Mouse (Mus musculus) limb, embryonic 11.5 days (tissue): ENCODE measurements at regions not wholly inside any gene's neighbourhood (a gene's known extent, or its start where the extent isn't known, plus 50 kb on each side); places are given as distances from the start of the nearest gene placed in this dataset.
A peak's percentile ranks its signal among the peaks of the same experiment; 100 is the strongest.

Experiments
- ATAC-seq: fragments of 200-750 bp; cut with Nextera tagmentation; 2 replicates; pipeline ENCODE4 v1.8.0; 2017; ENCODE audit warnings: low read depth; ENCODE audit not compliant: insufficient number of reproducible peaks, low FRiP score, low TSS enrichment
- DNase-seq: peaks from one replicate; pipeline ENCODE4 v3.0.0-alpha.2; 2015; ENCODE audit warnings: low spot score
- H3K27ac ChIP-seq: fragments of 300-500 bp; sonication (generic); replicated peaks from 2 replicates; pipeline ENCODE4 v1.5.1; 2014; ENCODE audit warnings: low read depth, mild to moderate bottlenecking, low read length
- H3K27me3 ChIP-seq: fragments of 300-500 bp; sonication (generic); 2 replicates; pipeline ENCODE4 v1.6.1; 2014; ENCODE audit warnings: mild to moderate bottlenecking, low read length, mixed read lengths; ENCODE audit not compliant: control insufficient read depth, insufficient read depth
- H3K36me3 ChIP-seq: fragments of 300-500 bp; sonication (generic); 2 replicates; pipeline ENCODE4 v1.6.1; 2014; ENCODE audit warnings: mild to moderate bottlenecking, low read length, moderate library complexity, mixed read lengths; ENCODE audit not compliant: control insufficient read depth, insufficient read depth
- H3K4me1 ChIP-seq: fragments of 300-500 bp; sonication (generic); 2 replicates; pipeline ENCODE4 v1.6.1; 2014; ENCODE audit warnings: low read length, mixed read lengths; ENCODE audit not compliant: control insufficient read depth, insufficient read depth
- H3K4me2 ChIP-seq: fragments of 300-500 bp; sonication (generic); 2 replicates; pipeline ENCODE4 v1.6.1; 2014; ENCODE audit warnings: low read depth, mild to moderate bottlenecking, moderate library complexity; ENCODE audit not compliant: severe bottlenecking
- H3K4me3 ChIP-seq: fragments of 300-500 bp; sonication (generic); 2 replicates; pipeline ENCODE4 v1.5.1; 2014; ENCODE audit warnings: low read depth, low read length
- H3K9ac ChIP-seq: fragments of 300-500 bp; sonication (generic); 2 replicates; pipeline ENCODE4 v1.6.1; 2014; ENCODE audit warnings: mild to moderate bottlenecking, low read length
- H3K9me3 ChIP-seq: fragments of 300-500 bp; sonication (generic); 2 replicates; pipeline ENCODE4 v1.6.1; 2016; ENCODE audit warnings: low read length; ENCODE audit not compliant: control insufficient read depth
- WGBS: fragments of 180-500 bp; shearing (Covaris S2); extraction: QIAGEN DNeasy Blood & Tissue Kit; methylation state at CpG from one replicate; pipeline ENCODE4 v1.1.7; 2014; 5-methylcytosine and 5-hydroxymethylcytosine counted together

DNA sequence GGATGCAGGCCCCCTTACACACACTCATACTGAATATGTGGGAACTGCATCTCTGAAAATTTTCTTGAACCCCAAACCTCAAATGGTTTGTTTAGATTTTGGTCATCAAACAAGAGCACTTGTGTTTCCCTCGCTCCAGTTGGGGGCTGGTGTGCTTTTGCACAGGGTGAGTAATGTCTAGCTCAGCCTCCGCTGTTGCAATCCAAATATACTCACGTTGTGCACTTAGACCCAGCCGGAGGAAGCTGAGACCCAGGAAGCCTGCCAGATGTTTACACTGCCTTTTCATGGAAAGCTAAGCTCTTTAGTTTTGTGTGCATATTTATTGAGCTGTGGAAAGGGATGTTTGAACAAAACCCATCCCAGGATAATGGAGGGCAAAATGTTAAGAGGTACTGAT lies 148.9 kb upstream of the Gm12728 start:
- Histone ChIP-seq H3K4me3 (no peak overlapping the region), H3K4me2 (no peak overlapping the region), H3K9me3 (no peaks in the 10 kb centered on the region), H3K27me3 (no peaks in the 10 kb centered on the region), H3K9ac (no peak overlapping the region), H3K4me1 (no peaks in the 10 kb centered on the region), H3K36me3 (no peaks in the 10 kb centered on the region), H3K27ac (no peak overlapping the region)
- WGBS, result 62% methylated on average over 4 of the region's 4 CpGs
- ATAC-seq (no peak), DNase-seq (no peak)

GRCm38 (mm10) chr4:105641582-105641981 lies 148.1 kb upstream of the Gm12728 start:
- 92% methylated on average over 4 of the region's 4 CpGs for WGBS

DNA sequence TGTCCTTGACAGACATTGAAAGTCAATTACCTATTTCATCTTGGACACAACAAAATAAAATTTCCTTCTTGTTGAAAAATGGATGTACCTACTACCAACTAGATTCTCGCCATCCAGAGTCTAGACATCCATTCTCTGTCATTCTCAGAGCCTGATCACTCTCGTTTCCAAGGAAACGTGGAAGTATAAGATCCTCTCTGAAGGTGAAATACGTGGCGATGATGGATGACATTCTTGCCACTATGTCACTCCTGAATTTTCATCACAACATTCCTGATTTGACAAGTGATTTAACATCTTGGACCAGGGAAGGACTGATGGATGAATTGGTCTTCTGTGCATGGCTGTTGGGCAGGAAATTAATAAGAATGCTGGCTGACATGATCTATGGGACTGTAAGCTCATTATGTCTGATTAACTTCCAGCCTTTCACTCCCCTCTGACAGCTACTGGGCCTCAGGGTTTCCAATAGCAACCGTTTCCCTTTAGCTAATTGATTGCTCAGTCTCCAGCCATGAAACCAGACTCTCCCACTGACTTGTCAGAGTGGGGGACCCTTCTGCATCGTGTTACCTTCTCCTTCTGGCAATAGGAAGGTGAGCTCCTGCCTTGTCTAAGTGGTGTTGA lies 140.7 kb upstream of the Gm12728 start:
- ATAC-seq (peak; percentile 88), DNase-seq (peak; percentile 74)
- Histone ChIP-seq H3K4me2 (no peak overlapping the region), H3K4me1 (no peaks in the 10 kb centered on the region; the same call in 1 of the 2 replicates), H3K9me3 (no peaks in the 10 kb centered on the region), H3K27ac (no peak overlapping the region), H3K27me3 (no peaks in the 10 kb centered on the region), H3K36me3 (no peaks in the 10 kb centered on the region), H3K9ac (no peak overlapping the region), H3K4me3 (no peak overlapping the region)
- WGBS, result 31% methylated on average over 7 of the region's 7 CpGs

More at GRCm38 (mm10) chr4:105641582-105641981, 148.1 kb upstream of the Gm12728 start:
- no peaks in the 10 kb centered on the region for H3K36me3 ChIP-seq
- H3K4me1 ChIP-seq, result no peaks in the 10 kb centered on the region
- ATAC-seq (no peak), DNase-seq (no peak)
- H3K27ac ChIP-seq, result no peak overlapping the region
- no peak overlapping the region for H3K4me2 ChIP-seq
- no peaks in the 10 kb centered on the region for H3K9me3 ChIP-seq
- H3K27me3 ChIP-seq, result no peaks in the 10 kb centered on the region
- no peak overlapping the region for H3K4me3 ChIP-seq
- H3K9ac ChIP-seq, result no peak overlapping the region

GRCm38 (mm10) chr4:105649447-105649833 lies 140.2 kb upstream of the Gm12728 start:
- H3K36me3 ChIP-seq, result no peaks in the 10 kb centered on the region
- WGBS, result 51% methylated on average over 2 of the region's 2 CpGs
- H3K4me3 ChIP-seq, result no peak overlapping the region
- no peaks in the 10 kb centered on the region for H3K27me3 ChIP-seq
- no peak overlapping the region for H3K4me2 ChIP-seq
- no peak for DNase-seq
- no peaks in the 10 kb centered on the region for H3K9me3 ChIP-seq
- H3K9ac ChIP-seq, result no peak overlapping the region
- no peak overlapping the region for H3K27ac ChIP-seq
- no peaks in the 10 kb centered on the region; the same call in 1 of the 2 replicates for H3K4me1 ChIP-seq
- peak; percentile 47; the same call in 1 of the 2 replicates for ATAC-seq

DNA sequence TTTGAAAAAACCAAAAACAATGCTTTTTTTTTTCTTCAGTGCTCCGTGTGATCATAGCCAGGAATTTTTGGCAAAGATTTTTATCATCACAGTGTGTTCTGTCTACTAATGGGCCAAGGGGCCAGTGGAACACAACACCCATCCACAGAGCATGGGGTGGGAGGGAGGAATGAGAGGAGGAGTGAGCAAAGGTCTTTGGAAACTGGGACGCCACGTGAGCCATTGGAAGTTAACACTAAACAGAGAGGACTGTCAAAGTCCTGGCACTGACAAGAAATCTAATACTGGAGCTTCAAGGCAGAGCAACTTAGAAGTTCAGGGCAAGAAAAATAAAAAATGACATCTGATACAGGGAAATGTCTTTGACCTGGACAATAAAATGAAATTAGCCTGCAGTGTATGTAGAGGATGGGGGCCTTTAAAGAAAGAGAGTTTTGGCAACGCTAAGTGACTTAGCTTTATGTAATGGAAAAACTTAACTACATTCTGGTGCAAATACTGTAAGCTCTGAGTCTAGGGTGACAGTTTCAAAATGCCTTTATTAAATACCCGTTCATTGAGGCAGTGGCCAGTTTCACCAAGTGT lies 133.5 kb upstream of the Gm12728 start:
- ATAC-seq (no peak), DNase-seq (no peak)
- H3K36me3 ChIP-seq, result no peaks in the 10 kb centered on the region
- H3K9ac ChIP-seq, result no peak overlapping the region
- H3K4me3 ChIP-seq, result no peak overlapping the region
- H3K4me2 ChIP-seq, result no peak overlapping the region
- no peak overlapping the region for H3K27ac ChIP-seq
- no peaks in the 10 kb centered on the region for H3K9me3 ChIP-seq
- H3K27me3 ChIP-seq, result no peaks in the 10 kb centered on the region
- peaks cover 3% of the 10 kb centered on the region; the same call in 1 of the 2 replicates for H3K4me1 ChIP-seq
- 69% methylated on average over 5 of the region's 5 CpGs for WGBS

DNA sequence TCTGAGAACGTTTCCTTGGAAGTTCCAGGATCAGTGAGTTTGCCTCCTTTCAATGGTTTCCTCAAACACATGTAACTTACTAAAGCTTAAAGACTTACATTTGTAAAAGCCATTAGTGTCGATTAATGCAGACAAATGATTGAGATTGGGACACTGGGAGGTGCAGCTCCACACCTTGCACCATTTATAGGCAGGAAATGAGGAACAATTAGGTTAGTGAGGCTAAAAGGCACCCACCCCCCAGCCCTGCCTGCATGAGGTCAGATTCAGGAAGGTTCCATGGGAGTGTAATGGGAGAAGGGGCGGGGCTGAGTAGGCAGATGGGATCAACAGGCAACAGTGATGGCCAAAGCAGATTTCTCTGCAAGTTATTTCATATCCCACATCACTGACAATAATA lies 131.1 kb upstream of the Gm12728 start:
- Histone ChIP-seq H3K4me1 (peaks cover 7% of the 10 kb centered on the region), H3K36me3 (no peaks in the 10 kb centered on the region), H3K9me3 (no peaks in the 10 kb centered on the region), H3K4me3 (no peak overlapping the region), H3K27ac (no peak overlapping the region), H3K9ac (no peak overlapping the region), H3K4me2 (no peak overlapping the region), H3K27me3 (no peaks in the 10 kb centered on the region)
- WGBS, result 23% methylated on average over 3 of the region's 3 CpGs
- no peak for ATAC-seq
- DNase-seq, result peak; percentile 58

DNA sequence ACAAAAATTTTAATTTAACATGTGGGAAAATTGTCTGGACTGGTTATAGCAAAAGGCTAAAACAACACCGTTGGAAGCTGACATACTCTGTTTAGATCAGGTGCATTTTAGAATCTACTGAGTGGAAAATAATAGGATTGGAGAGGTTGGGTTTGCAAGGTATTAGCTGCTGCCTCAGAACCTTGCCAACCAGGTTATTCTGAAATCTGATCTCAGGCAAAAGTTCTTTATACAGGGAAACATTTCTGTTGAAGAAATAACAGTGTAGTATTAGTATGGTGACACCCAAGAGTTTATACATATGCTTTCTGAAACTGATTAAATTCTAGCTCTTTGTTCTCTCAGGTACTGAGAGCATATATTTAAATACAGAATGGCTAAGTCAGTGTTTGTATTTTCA lies 113.0 kb upstream of the Gm12728 start:
- no peak overlapping the region for H3K9ac ChIP-seq
- 88% methylated on average over 1 of the region's 1 CpGs for WGBS
- no peak overlapping the region for H3K4me3 ChIP-seq
- H3K36me3 ChIP-seq, result no peaks in the 10 kb centered on the region
- no peak overlapping the region for H3K27ac ChIP-seq
- DNase-seq (no peak), ATAC-seq (no peak)
- no peaks in the 10 kb centered on the region for H3K4me1 ChIP-seq
- no peaks in the 10 kb centered on the region for H3K9me3 ChIP-seq
- no peaks in the 10 kb centered on the region for H3K27me3 ChIP-seq
- no peak overlapping the region for H3K4me2 ChIP-seq

GRCm38 (mm10) chr4:105690716-105691115 lies 99.0 kb upstream of the Gm12728 start:
- Histone ChIP-seq H3K9me3 (no peaks in the 10 kb centered on the region), H3K4me3 (no peak overlapping the region), H3K9ac (no peak overlapping the region), H3K36me3 (no peaks in the 10 kb centered on the region), H3K4me1 (peaks cover 10% of the 10 kb centered on the region; the same call in 1 of the 2 replicates), H3K27me3 (no peaks in the 10 kb centered on the region), H3K4me2 (no peak overlapping the region), H3K27ac (no peak overlapping the region)
- ATAC-seq (no peak), DNase-seq (no peak)
- 48% methylated on average over 3 of the region's 3 CpGs for WGBS
